Mouse (Mus musculus) adrenal gland, postnatal 10 days (tissue): ENCODE measurements around the gene Armc2. TPM values are rescaled to one million over a fixed set of nuclear protein-coding genes. Genes with fewer than 3 reads are reported as not detected.

Experiments
- DNase-seq: peaks from one replicate; pipeline ENCODE4 v3.0.0; 2021; ENCODE audit warnings: mixed read lengths
- long read RNA-seq, 2 experiments: library from polyadenylated mRNA; stranded (forward); transcript quantifications; one replicate each; pipeline ENCODE4 v2.0.0; 2021
- total RNA-seq, 2 experiments: library from RNA; stranded (reverse); gene quantifications; 2 replicates each; pipeline ENCODE4 v1.2.3; 2021

Armc2 gene
- total RNA-seq, result 1 to 10 TPM in 1 of 2 experiments, under 1 TPM in 1; 0.84 to 3.0 TPM
- long read RNA-seq, experiment 1, result 0 reads
- long read RNA-seq, experiment 2, result 0 reads

- peak; percentile 79 for DNase-seq
Observed at GRCm38 (mm10) chr10:42018016-42018949, at the start of gene Armc2. Gene Armc2, minus strand, starts transcription at chr10:42018442.

GRCm38 (mm10) chr10:42064446-42064845, 46.2 kb upstream of the Armc2 start:
- DNase-seq, result no peak

DNA sequence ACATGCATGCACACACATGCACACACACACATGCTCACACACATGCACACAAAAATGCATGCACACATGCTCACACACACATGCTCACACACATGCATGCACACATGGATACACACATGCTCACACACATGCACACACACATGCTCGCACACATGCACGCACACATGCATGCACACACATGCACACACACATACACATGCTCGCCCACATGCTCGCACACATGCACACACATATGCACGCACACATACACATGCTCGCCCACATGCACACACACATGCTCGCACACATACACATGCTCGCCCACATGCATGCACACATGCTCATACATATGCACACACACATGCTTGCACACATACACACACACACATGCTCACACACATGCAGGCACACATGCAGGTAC, 41.3 kb upstream of the Armc2 start:
- DNase-seq, result no peak

GRCm38 (mm10) chr10:42057746-42058145, 39.5 kb upstream of the Armc2 start:
- DNase-seq, result no peak

GRCm38 (mm10) chr10:42057231-42057601, 39.0 kb upstream of the Armc2 start:
- no peak for DNase-seq

GRCm38 (mm10) chr10:42056486-42057230, 38.4 kb upstream of the Armc2 start:
- DNase-seq, result no peak

GRCm38 (mm10) chr10:42055224-42056165, 37.3 kb upstream of the Armc2 start:
- no peak for DNase-seq

- no peak for DNase-seq
Observed at GRCm38 (mm10) chr10:42051069-42051468, 32.8 kb upstream of the Armc2 start.

DNA sequence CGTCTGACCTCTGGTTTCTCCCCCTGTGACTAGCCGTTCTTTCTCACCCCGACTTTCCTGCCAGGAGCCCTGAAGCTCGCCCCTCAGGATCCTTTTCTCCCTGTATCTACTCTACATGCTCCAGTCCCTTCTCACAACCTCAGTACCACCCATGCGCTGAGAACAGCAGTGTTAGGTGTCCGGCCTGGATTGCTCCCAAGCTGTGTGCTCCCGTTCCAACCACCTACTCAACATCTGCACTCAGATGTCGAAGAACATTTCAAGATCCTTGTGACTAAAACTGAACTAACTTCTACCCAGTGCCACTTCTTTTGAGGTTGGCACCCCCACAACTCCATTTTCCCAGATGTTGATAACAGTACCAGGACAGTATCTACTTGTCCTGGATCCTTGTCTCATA, 30.4 kb upstream of the Armc2 start:
- DNase-seq, result no peak

DNA sequence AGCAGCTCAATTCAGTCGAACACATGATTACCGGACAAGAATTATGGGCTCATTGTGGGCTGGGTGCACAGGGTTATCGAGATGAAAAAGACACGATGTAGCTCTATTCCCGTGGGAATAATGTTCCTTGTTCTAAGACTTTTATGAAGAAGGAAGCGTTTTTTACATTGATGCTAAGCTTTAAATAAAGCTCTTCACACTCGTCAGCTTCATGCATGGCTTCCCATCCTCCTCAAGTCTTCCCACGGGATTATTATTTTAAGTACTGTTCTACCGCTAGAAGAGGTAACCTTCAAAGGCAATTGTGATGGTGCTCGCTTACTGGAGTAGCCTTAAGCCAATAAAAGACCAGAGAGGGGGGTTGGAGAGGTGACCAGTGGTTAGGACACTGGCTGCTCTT, 26.3 kb upstream of the Armc2 start:
- no peak for DNase-seq

GRCm38 (mm10) chr10:42043307-42043706, 25.1 kb upstream of the Armc2 start:
- no peak for DNase-seq

DNA sequence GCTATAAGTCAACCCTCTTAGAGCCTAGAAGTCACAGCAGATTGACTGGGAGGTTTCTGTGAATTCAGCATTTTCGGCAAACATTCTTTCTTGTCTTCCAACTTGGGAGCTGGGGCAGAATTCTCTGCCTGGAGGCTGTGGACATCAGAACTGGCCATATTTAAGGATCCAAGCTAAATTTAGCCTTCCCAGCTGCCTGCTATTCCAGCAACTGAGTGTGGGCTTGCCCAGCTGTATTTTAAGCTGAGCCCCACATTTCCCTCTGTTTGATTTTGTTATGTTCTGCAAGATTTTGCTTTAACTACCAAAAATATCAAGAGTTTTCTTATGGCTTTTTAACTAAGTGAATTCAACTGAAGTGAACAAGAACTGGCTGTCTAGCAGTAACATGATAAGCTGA, 24.6 kb upstream of the Armc2 start:
- no peak for DNase-seq

DNA sequence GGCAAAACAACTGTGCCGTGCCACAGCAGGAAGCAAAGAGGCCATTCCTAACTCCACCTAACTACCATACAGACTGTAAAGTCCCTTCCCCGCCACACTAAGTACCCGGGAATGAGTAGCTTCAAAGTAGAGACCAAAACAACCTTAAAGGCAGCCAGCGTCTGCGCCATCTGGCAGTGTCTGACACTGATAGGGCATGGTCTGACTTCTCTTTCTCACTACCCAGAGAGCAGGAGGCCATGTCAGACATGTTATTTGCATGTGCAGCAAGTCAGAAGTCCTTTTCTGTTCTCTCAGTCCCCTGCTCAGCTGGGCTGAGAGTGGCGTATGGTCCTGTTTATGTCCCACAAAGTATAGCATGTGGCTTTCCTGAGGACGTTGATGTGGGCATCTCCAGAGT, 23.8 kb upstream of the Armc2 start:
- no peak for DNase-seq

- peak; percentile 33 for DNase-seq
Observed at GRCm38 (mm10) chr10:42038571-42038970, 20.3 kb upstream of the Armc2 start.

- DNase-seq, result peak; percentile 21
Observed at GRCm38 (mm10) chr10:42037301-42037870, 19.1 kb upstream of the Armc2 start.

DNA sequence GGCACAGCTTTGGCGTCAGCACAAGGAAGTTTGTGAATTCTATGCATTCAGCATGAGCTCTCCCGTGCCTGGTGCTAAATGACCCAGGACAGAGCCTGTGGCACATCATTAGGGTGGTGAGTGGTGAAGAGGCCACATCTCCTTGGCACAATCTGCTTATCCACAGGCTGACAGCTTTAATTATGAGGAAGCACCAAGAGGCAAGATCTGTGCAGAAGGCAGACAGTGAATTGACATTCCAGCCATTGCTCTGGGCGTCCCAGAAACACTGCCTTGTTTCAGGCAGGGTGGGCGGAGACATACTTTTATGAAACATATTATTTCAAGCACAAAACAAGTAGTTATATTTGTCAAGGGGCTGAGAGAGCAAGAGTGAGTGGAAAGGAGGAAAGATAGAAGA, 18.6 kb upstream of the Armc2 start:
- no peak for DNase-seq

- no peak for DNase-seq
Observed at GRCm38 (mm10) chr10:42033571-42033970, 15.3 kb upstream of the Armc2 start.

- peak; percentile 91 for DNase-seq
Observed at GRCm38 (mm10) chr10:42031021-42031420, 12.8 kb upstream of the Armc2 start.

- no peak for DNase-seq
Observed at GRCm38 (mm10) chr10:42029502-42029901, 11.3 kb upstream of the Armc2 start.

- DNase-seq, result no peak
Observed at GRCm38 (mm10) chr10:42027337-42027736, 9.1 kb upstream of the Armc2 start.

DNA sequence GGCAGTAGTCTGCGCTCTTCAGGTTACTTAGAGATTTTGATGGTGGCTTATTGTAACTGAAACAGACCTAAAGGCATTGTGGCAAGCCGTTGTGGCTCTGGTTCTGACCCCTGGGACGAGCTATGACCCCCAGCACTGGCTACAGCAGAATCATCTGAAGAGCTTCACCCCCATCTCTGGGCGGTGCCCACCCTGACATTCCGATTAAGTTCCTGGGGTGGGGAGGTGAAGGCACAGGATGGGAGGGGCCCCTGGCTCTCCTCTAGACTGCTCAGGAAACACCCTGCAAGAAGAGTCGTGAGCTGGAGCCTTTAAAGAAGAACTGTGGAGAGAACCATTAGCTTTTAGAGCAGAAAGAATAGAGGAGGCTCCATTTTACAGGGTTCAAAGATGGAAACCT, 6.2 kb upstream of the Armc2 start:
- no peak for DNase-seq

DNA sequence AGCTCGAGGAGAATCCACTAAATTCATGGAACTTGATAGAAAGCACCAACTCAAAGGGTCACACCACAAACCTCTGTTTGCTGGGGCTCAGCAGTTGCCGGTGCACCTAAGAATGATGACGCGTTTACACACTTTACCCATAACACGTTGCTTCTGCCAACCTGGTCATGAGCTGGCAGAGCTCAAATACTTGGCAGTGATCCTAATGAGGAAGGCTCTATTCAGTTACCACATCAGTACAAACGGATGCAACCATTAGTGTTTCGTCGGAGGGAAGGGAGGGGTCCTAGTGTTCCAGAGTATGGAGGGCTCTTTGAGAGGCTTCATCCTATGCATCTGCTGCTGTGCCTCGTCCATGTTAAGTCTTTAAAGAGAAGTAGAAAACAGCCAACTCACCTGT, 3.3 kb upstream of the Armc2 start:
- no peak for DNase-seq
